Mouse (Mus musculus): ENCODE data around the gene Zfp982. TPM values are rescaled to one million over a fixed set of nuclear protein-coding genes. Genes with fewer than 3 reads are reported as not detected.
"Not testable (repeated sequence)": the region's sequence is repeated elsewhere in the genome, so short reads cannot be mapped to it uniquely, and the experiment has no call there.

Zfp982 gene
- polyA plus RNA-seq, 1 experiment from 2014 or later: 8.3 TPM

DNA sequence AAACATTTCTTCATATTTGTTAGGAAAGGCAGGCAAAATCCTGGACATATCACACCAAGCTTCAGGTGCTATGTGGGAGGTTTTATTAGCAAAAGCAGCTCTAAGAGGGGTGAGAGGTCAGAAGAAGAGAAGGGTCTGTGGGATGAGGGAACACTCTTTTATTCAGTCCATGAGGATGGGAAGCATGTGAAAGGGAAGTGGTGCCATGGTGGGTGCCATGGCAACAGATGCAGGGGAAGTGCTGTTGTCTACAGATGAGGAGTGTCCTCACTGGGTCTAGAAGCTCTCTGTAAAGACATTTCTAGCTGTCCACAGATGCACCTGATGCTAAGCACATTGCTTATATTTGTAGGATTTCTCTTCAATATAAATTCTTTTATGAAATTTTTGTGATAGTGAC, 48.9 kb downstream of the Zfp982 start:
- no peaks in the 10 kb centered on the region for H3K36me3 ChIP-seq (ENCODE audit: control insufficient read depth, insufficient read depth, low read length)
- H3K9ac ChIP-seq (replicated peaks; ENCODE audit: low read depth, low read length): no peak overlapping the region
- H3K4me3 ChIP-seq (ENCODE audit: low read depth, low read length): no peak overlapping the region
- no peaks in the 10 kb centered on the region for H3K4me1 ChIP-seq (ENCODE audit: control insufficient read depth, insufficient read depth, low read length)
- H3K27ac ChIP-seq (ENCODE audit: low read length): no peak overlapping the region
- no peaks in the 10 kb centered on the region for H3K27me3 ChIP-seq (ENCODE audit: control insufficient read depth, insufficient read depth, low read length)
- H3K4me2 ChIP-seq (replicated peaks; ENCODE audit: low read depth, low read length): no peak overlapping the region
- H3K9me3 ChIP-seq (ENCODE audit: control insufficient read depth, low read depth, low read length): peaks cover 31% of the 10 kb centered on the region
- no peak for ATAC-seq (ENCODE audit: insufficient number of reproducible peaks, insufficient read depth, low FRiP score, low read depth)

DNA sequence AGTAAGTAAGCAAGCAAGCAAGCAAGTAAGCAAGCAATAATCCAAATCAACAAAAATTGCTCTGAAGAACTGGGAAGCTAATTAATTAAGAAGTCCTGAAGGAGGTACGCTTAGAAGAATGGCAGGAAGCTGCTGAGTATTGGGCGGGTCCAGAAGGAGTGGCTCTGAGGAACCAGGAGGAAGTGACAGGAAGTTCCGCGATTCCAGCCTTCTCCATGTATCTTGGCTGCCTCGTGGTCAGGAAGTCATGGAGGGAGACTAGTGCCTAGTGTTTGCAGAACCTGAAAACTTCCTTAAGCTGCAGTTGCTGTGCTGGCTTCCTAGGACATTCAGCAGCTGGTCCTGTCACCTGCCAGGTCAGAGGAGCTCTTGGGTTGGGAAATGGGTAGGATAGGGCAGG, 60.9 kb downstream of the Zfp982 start, which contains the start of gene Zfp985:
Gene Zfp985 (plus strand): TSS at position 207 of the 400 bp plus-strand sequence.
- 83% methylated on average over 5 of the region's 5 CpGs for WGBS
- not testable (repeated sequence) for ATAC-seq (ENCODE audit: insufficient number of reproducible peaks, insufficient read depth, low FRiP score, low read depth); H3K9me3 ChIP-seq (ENCODE audit: control insufficient read depth, low read depth, low read length)

DNA sequence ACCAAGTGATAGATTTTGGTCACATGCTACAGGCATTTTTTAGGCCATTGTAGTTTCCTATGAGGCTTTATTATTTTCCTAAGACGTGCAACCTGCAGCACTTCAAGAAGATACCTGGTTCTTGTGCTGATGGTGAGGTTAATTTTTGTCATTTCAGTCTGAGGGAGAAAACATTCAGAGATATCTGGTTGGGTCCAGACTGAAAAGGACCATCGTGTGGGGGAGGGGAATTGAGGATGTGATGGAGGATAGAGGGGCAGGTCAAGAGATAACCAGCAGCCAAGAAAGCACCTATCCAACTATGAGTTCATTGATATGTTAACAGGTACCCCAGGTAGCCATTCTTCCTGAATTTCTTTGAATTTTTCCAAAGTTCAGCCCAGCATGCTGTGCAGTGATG, 62.1 kb downstream of the Zfp982 start:
- not testable (repeated sequence) for H3K27ac ChIP-seq (ENCODE audit: low read length); H3K4me2 ChIP-seq (replicated peaks; ENCODE audit: low read depth, low read length); H3K4me1 ChIP-seq (ENCODE audit: control insufficient read depth, insufficient read depth, low read length); ATAC-seq (ENCODE audit: insufficient number of reproducible peaks, insufficient read depth, low FRiP score, low read depth); H3K36me3 ChIP-seq (ENCODE audit: control insufficient read depth, insufficient read depth, low read length); H3K4me3 ChIP-seq (ENCODE audit: low read depth, low read length); H3K27me3 ChIP-seq (ENCODE audit: control insufficient read depth, insufficient read depth, low read length); H3K9me3 ChIP-seq (ENCODE audit: control insufficient read depth, low read depth, low read length); H3K9ac ChIP-seq (replicated peaks; ENCODE audit: low read depth, low read length)
- 76% methylated on average over 2 of the region's 2 CpGs for WGBS

More for the DNA sequence above, 60.9 kb downstream of the Zfp982 start, which contains the start of gene Zfp985:
- not testable (repeated sequence) for H3K9ac ChIP-seq (replicated peaks; ENCODE audit: low read depth, low read length); H3K4me1 ChIP-seq (ENCODE audit: control insufficient read depth, insufficient read depth, low read length); H3K4me3 ChIP-seq (ENCODE audit: low read depth, low read length); H3K27me3 ChIP-seq (ENCODE audit: control insufficient read depth, insufficient read depth, low read length); H3K4me2 ChIP-seq (replicated peaks; ENCODE audit: low read depth, low read length); H3K27ac ChIP-seq (ENCODE audit: low read length); H3K36me3 ChIP-seq (ENCODE audit: control insufficient read depth, insufficient read depth, low read length)

DNA sequence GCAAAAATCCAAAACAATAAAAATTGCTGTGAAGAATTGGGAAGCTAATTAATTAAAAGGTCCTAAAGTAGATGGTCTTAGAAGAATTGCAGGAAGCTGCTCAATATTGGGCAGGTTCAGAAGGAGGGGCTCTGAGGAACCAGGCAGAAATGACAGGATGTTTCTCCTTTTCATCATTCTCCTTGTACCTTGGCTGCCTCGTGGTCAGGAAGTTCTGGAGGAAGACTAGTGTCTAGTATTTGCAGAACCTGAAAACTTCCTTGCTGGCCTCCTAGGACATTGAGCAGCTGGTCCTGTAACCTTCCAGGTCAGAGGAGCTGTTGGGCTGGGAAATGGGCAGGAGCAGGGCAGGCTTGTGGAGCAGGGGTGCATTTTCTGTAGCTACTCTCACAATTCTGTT, 64.7 kb downstream of the Zfp982 start:
- H3K27me3 ChIP-seq (ENCODE audit: control insufficient read depth, insufficient read depth, low read length); H3K9ac ChIP-seq (replicated peaks; ENCODE audit: low read depth, low read length); H3K27ac ChIP-seq (ENCODE audit: low read length); H3K36me3 ChIP-seq (ENCODE audit: control insufficient read depth, insufficient read depth, low read length); ATAC-seq (ENCODE audit: insufficient number of reproducible peaks, insufficient read depth, low FRiP score, low read depth); H3K4me2 ChIP-seq (replicated peaks; ENCODE audit: low read depth, low read length); H3K9me3 ChIP-seq (ENCODE audit: control insufficient read depth, low read depth, low read length); H3K4me1 ChIP-seq (ENCODE audit: control insufficient read depth, insufficient read depth, low read length); H3K4me3 ChIP-seq (ENCODE audit: low read depth, low read length): not testable (repeated sequence)
- WGBS: 36% methylated on average over 1 of the region's 1 CpGs

DNA sequence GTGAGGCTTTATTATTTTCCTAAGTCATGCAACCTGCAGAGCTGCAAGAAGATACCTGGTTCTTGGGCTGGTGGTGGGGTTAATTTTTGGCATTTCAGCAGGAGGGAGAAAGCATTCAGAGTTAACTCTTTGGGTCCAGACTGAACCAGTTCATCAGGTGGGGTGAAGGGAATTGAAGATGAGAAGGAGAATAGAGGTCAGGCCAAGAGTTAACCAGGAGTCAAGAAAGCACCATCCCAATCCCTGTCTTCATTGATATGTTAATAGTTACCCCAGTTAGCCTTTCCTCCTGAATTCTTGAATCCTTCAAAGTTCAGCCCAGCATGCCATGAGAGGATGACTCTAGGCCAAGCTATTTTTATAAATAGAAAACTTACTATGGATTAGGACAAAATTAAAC, 65.8 kb downstream of the Zfp982 start:
- not testable (repeated sequence) for H3K4me3 ChIP-seq (ENCODE audit: low read depth, low read length); H3K4me1 ChIP-seq (ENCODE audit: control insufficient read depth, insufficient read depth, low read length); H3K9me3 ChIP-seq (ENCODE audit: control insufficient read depth, low read depth, low read length); H3K9ac ChIP-seq (replicated peaks; ENCODE audit: low read depth, low read length); H3K36me3 ChIP-seq (ENCODE audit: control insufficient read depth, insufficient read depth, low read length); ATAC-seq (ENCODE audit: insufficient number of reproducible peaks, insufficient read depth, low FRiP score, low read depth); H3K27ac ChIP-seq (ENCODE audit: low read length); H3K4me2 ChIP-seq (replicated peaks; ENCODE audit: low read depth, low read length); H3K27me3 ChIP-seq (ENCODE audit: control insufficient read depth, insufficient read depth, low read length)

DNA sequence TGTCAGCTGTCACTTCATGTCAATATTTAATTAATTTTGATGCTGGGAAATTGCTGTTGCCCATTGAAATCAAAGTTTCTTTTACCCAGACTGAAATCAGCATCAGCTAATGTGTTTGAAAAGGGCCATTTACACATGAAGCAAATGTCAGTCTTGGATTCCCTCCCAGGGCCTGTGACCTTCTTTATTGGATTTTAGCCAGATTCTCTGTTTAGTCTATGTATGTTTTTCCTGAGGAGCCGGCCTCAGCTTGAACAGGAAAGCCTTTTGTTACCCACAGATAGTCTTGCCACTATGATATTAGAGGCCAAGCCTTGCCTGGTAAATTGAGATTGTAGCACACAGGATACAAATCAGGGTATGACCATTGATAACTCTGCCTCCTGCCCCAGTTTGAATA, 66.9 kb downstream of the Zfp982 start:
- not testable (repeated sequence) for H3K4me2 ChIP-seq (replicated peaks; ENCODE audit: low read depth, low read length); H3K36me3 ChIP-seq (ENCODE audit: control insufficient read depth, insufficient read depth, low read length); H3K4me3 ChIP-seq (ENCODE audit: low read depth, low read length); H3K9me3 ChIP-seq (ENCODE audit: control insufficient read depth, low read depth, low read length); H3K9ac ChIP-seq (replicated peaks; ENCODE audit: low read depth, low read length); H3K27ac ChIP-seq (ENCODE audit: low read length); H3K27me3 ChIP-seq (ENCODE audit: control insufficient read depth, insufficient read depth, low read length); H3K4me1 ChIP-seq (ENCODE audit: control insufficient read depth, insufficient read depth, low read length); ATAC-seq (ENCODE audit: insufficient number of reproducible peaks, insufficient read depth, low FRiP score, low read depth)
- WGBS: 44% methylated on average over 1 of the region's 1 CpGs

Other genes starting within 250 kb of the Zfp982 start
- gene Zfp988, start 186.7 kb upstream of the Zfp982 start, polyA plus RNA-seq (2014; fragmentation: Nextera tagmentation; extraction: Ambion mirVana): 0.21 and 0.22 TPM in 2 replicates
- 0.26 TPM in 1 of 2 replicates, not detected in the other for gene Zfp978, start 131.1 kb upstream of the Zfp982 start, polyA plus RNA-seq (2014; fragmentation: Nextera tagmentation; extraction: Ambion mirVana)
- gene Gm16503, start 47.8 kb downstream of the Zfp982 start, polyA plus RNA-seq (2014; fragmentation: Nextera tagmentation; extraction: Ambion mirVana): 0.59 and 0.67 TPM in 2 replicates
- 0.26 and 0.71 TPM in 2 replicates for gene Zfp985, start 60.9 kb downstream of the Zfp982 start, polyA plus RNA-seq (2014; fragmentation: Nextera tagmentation; extraction: Ambion mirVana)
- 3.0 and 3.2 TPM in 2 replicates for gene Zfp979, start 150.1 kb downstream of the Zfp982 start, polyA plus RNA-seq (2014; fragmentation: Nextera tagmentation; extraction: Ambion mirVana)
- not detected in 2 replicates for gene Zfp534, start 210.1 kb downstream of the Zfp982 start, polyA plus RNA-seq (2014; fragmentation: Nextera tagmentation; extraction: Ambion mirVana)